Mouse (Mus musculus) kidney, adult 2 months (tissue): ENCODE data around the gene Arl8a.

ENCODE experiments used
- CTCF ChIP-seq: fragments of 200-500 bp; conservative IDR thresholded peaks from 2 replicates; pipeline ENCODE4 v1.5.1; 2011; ENCODE audit warnings: low read depth, mild to moderate bottlenecking, control low read depth, low read length, moderate library complexity, mixed read lengths; ENCODE audit not compliant: insufficient read depth, insufficient read length
- POLR2A ChIP-seq: fragments of 200-500 bp; IDR thresholded peaks from one replicate; pipeline ENCODE4 v1.6.1; 2011; ENCODE audit warnings: low read depth, low read length, control low read depth

DNA sequence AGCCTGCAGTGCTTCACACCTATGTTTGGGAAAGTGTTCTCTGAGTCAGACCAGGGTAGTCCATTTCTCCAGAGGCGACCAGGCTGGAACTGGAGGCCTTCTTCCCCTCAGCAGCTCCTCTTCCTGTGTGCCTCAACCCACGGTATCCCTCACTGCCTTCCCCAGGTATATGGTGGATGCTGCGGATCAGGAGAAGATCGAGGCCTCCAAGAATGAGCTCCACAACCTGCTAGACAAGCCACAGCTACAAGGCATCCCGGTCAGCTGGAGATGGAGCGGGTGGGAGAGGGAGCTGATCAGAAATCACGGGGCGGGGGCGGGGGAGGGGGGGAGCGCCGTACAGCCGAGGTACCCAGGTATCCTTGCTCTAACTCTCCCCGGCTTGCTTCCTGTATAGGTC is 7.4 kb downstream of the Arl8a start:
- TF ChIP-seq POLR2A (no peak), CTCF (no peak)
